Mouse (Mus musculus) cerebellum, postnatal 25 days (tissue): ENCODE results near the gene Rab19.
"Not testable (repeated sequence)": the region's sequence is repeated elsewhere in the genome, so short reads cannot be mapped to it uniquely, and the experiment has no call there.

ENCODE experiments used
- DNase-seq, 2 experiments: peaks; one replicate each; pipeline ENCODE4 v3.0.0; 2021; ENCODE audit warnings: mixed read lengths in 2 of 2

Gene Rab19

DNA sequence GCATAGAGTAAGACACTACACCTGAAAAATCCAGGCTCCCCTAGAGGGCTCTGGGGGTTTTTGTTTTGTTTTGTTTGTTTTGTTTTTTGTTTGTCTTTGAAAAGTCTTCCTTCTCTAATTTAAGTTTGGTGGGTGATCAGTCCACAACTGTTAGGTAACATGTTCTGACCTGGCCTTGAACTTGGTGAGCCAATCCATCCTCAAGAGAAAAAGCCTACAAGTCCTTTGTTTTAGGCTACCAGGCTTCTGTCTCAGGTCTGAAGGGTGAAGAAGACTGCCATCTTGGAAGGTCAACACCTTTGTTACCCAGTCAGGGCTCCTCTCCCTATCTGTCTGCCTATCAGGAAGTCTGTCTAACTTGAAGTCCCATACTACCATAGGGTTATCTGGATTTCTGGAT is 52.7 kb downstream of the Rab19 start:
- DNase-seq, result no peak

- DNase-seq, result no peak
Observed at GRCm38 (mm10) chr6:39434111-39434885, 53.3 kb downstream of the Rab19 start.

DNA sequence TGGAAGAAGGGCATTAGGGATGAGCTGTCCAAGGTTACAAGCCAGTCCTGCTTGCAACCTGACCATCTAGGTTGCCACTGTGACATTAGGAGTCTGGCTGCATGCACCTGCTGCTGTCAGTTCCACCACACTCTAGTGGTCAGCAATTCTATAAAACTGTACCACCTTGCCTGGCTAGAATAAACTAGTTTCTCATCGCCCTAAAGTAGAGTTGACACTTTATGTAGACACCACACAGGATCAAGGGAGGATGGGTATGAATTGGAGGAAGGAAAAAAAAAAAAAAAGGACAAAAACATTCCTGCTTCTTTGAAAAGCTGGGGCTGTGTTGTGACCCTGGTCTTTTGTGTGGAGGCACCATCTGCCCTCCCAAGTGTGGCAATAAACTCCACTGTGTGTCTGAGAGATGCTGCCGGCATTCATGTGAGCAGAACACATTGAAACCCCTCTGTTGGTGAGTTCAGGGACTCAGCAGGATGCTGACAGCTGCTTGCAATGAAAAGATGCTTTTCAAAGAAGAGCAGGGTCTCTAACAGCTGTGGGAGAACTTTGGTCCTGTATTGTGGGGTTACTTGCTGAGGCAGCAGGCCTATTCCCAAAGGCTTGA is 54.0 kb downstream of the Rab19 start:
- no peak for DNase-seq

GRCm38 (mm10) chr6:39435875-39436274 is 54.9 kb downstream of the Rab19 start:
- DNase-seq, result no peak

DNA sequence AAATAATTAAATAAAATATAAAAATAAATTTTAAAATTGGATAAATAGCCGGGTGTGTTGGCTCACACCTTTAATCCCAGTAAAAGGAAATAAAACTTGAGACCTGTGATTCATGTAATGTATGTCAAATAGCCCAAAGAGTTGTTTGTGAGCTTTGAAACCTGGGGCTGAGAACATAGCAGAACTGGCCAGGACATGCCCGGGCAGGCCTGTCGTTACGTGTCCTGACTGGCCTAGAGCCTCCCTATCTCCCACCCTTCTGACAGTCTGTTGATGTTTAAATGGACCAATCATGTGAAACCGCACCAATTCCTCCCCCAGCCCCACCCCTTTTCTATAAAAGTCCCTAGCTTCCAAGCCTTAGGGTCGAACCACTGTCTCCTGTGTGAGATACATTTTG is 56.5 kb downstream of the Rab19 start:
- not testable (repeated sequence) for DNase-seq
